Mouse (Mus musculus): ENCODE measurements around the gene Ermard. TPM values are rescaled to one million over a fixed set of nuclear protein-coding genes. Genes with fewer than 3 reads are reported as not detected.
A peak's percentile ranks its signal among the peaks of the same experiment; 100 is the strongest.

The Ermard gene
- polyA plus RNA-seq, 1 experiment = 42.7 TPM

DNA sequence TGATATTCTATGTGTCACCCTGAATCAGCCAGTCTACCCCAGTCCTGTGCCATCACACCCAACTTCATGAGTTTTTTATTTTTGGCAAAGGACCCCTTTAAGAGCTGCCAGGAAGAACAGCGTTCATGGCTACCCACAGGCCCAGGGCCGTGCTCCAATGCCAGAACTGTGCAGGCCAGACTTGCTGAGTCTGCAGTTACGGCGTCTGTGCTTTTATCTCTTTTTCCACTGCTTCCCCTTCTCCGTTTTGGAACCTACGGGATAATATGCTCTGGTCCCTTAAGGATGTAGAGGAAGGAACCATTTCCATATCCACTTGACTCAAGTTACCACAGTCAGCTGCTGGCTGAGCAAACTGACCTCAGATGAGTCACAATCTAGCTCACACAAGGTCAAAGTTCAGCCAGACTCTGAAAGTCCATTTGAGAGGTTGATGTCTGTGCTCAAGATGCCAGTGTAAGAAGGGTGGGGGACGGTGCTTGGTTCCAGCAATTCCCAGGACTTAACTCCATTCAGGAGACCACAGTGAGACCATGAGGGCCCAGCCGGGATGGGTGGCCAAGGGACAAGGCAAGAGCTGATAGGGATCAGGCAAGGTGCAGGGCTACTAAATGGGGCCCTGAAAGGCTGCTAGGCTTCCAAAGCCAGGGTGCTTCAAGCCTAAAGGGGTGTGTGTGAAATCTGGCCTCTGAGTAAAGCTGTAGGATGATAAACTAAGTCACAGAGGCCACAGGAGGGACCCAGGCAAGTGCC lies 27.2 kb downstream of the Ermard start:
- WGBS = 49% methylated on average over 8 of the region's 8 CpGs
- H3K27me3 ChIP-seq (replicated peaks; ENCODE audit: control insufficient read depth, insufficient read depth, low read length) = no peaks in the 10 kb centered on the region
- no peak overlapping the region for H3K4me3 ChIP-seq (ENCODE audit: insufficient read depth, low read depth, low read length)
- DNase-seq = peak; percentile 74
- H3K4me1 ChIP-seq (ENCODE audit: control insufficient read depth, insufficient read depth, low read length) = peaks cover 6% of the 10 kb centered on the region; the same call in 1 of the 2 replicates
- H3K36me3 ChIP-seq (ENCODE audit: control insufficient read depth, insufficient read depth, low read length) = no peaks in the 10 kb centered on the region
- peak overlapping the region; percentile 14; the same call in 1 of the 2 replicates for H3K27ac ChIP-seq (ENCODE audit: insufficient read depth, low read depth, low read length)
- TF ChIP-seq CTCF (conservative IDR thresholded peaks at IDR 0.05; ENCODE audit: insufficient read depth, insufficient read length, low read depth, low read length) = no peak

DNA sequence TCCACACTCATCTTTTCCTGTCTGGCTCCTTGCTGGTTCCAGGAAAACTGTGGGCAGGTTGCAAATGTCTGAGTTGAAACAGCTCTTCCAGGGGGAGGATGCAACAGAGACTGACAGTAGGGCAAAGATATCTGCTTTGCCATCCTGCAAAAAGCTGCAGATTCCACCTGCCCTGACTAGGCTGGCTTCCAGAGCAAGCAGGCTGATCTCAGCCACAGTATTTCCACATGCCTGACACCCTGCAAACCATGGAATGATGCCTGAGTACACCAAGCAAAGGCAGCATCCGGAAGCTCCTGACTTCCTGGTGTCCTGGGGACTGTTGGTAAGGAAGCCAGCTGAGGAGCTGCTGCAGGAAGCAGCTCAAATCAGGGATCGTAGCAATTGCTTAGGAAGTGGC lies 28.1 kb downstream of the Ermard start:
- Histone ChIP-seq H3K27ac (ENCODE audit: insufficient read depth, low read depth, low read length) (no peak overlapping the region), H3K4me3 (ENCODE audit: insufficient read depth, low read depth, low read length) (no peak overlapping the region), H3K27me3 (replicated peaks; ENCODE audit: control insufficient read depth, insufficient read depth, low read length) (no peaks in the 10 kb centered on the region), H3K4me1 (ENCODE audit: control insufficient read depth, insufficient read depth, low read length) (peaks cover 6% of the 10 kb centered on the region; the same call in 1 of the 2 replicates), H3K36me3 (ENCODE audit: control insufficient read depth, insufficient read depth, low read length) (no peaks in the 10 kb centered on the region)
- TF ChIP-seq POLR2A (IDR thresholded peaks at IDR 0.05; ENCODE audit: low read depth, low read length) (no peak), CTCF (conservative IDR thresholded peaks at IDR 0.05; ENCODE audit: insufficient read depth, insufficient read length, low read depth, low read length) (no peak; the same call in 1 of the 2 replicates)
- WGBS = 52% methylated on average over 2 of the region's 2 CpGs
- peak; percentile 62 for DNase-seq

- TF ChIP-seq CTCF (conservative IDR thresholded peaks at IDR 0.05; ENCODE audit: insufficient read depth, insufficient read length, low read depth, low read length) (no peak), POLR2A (IDR thresholded peaks at IDR 0.05; ENCODE audit: low read depth, low read length) (no peak)
- Histone ChIP-seq H3K4me1 (ENCODE audit: control insufficient read depth, insufficient read depth, low read length) (peaks cover 14% of the 10 kb centered on the region), H3K27me3 (replicated peaks; ENCODE audit: control insufficient read depth, insufficient read depth, low read length) (no peaks in the 10 kb centered on the region), H3K36me3 (ENCODE audit: control insufficient read depth, insufficient read depth, low read length) (no peaks in the 10 kb centered on the region), H3K27ac (ENCODE audit: insufficient read depth, low read depth, low read length) (no peak overlapping the region), H3K4me3 (ENCODE audit: insufficient read depth, low read depth, low read length) (no peak overlapping the region)
- DNase-seq = no peak
- 90% methylated on average over 2 of the region's 2 CpGs for WGBS
Measured at GRCm38 (mm10) chr17:15072211-15072610, 31.2 kb downstream of the Ermard start.

GRCm38 (mm10) chr17:15075033-15075432 lies 34.0 kb downstream of the Ermard start:
- no peak overlapping the region for H3K27ac ChIP-seq (ENCODE audit: insufficient read depth, low read depth, low read length)
- peaks cover 10% of the 10 kb centered on the region for H3K4me1 ChIP-seq (ENCODE audit: control insufficient read depth, insufficient read depth, low read length)
- whole genome bisulfite sequencing = 52% methylated on average over 8 of the region's 8 CpGs
- peak; percentile 60 for DNase-seq
- no peak for TF ChIP-seq POLR2A (IDR thresholded peaks at IDR 0.05; ENCODE audit: low read depth, low read length)
- no peak for TF ChIP-seq CTCF (conservative IDR thresholded peaks at IDR 0.05; ENCODE audit: insufficient read depth, insufficient read length, low read depth, low read length)
- H3K4me3 ChIP-seq (ENCODE audit: insufficient read depth, low read depth, low read length) = no peak overlapping the region
- no peaks in the 10 kb centered on the region for H3K36me3 ChIP-seq (ENCODE audit: control insufficient read depth, insufficient read depth, low read length)
- H3K27me3 ChIP-seq (replicated peaks; ENCODE audit: control insufficient read depth, insufficient read depth, low read length) = no peaks in the 10 kb centered on the region

DNA sequence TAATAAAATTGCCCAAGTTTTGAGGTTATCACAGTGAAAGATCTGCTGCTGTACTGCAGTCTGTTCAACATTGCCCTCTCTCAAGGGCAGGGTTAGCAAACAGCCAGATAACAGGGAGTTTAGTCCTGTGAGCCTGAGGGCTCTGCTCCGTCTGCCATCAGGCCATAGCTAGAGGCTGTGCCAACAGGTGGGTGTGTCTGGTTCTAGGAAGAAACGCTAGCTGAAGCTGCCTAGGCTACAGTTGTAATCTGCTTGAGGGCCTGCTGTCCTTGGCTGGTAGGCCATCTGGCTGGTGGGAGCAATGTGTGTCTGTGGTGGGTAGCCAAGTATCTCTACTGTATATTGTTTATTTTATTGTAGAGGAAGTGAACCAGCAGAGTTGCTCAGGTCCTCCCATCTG lies 36.5 kb downstream of the Ermard start:
- no peak overlapping the region for H3K27ac ChIP-seq (ENCODE audit: insufficient read depth, low read depth, low read length)

DNA sequence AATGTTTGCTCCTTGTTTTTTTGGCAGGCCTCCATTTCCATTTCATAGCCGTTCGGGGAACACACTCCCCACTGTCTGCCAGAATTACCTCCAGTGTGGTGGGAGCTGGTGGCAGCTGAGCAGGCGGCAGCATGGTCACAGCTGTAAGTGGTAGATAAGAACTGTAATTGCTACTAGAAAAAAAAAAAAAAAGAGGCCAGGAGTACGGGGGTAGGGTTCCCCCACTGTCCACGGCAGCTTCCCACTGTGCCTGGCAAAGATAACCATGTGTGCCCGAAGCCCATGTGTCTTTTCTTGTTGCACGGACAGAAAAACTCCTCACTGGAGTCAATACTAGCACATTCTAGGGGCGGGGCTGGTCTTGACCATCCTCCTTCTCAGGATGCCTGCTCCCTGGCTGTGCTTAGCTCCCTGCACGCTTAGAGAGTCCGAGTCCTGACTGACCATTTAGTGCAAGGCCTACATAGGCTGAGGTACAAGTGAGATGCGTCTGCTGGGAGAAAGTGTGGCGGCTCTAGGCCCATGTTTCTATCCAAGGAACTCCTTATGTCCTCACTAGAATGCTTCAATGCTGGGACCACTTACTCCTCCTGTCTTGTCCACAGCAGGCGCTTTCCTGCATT lies 43.3 kb downstream of the Ermard start:
- no peak for TF ChIP-seq POLR2A (IDR thresholded peaks at IDR 0.05; ENCODE audit: low read depth, low read length)
- no peak for TF ChIP-seq CTCF (conservative IDR thresholded peaks at IDR 0.05; ENCODE audit: insufficient read depth, insufficient read length, low read depth, low read length)
- H3K27me3 ChIP-seq (replicated peaks; ENCODE audit: control insufficient read depth, insufficient read depth, low read length) = no peaks in the 10 kb centered on the region
- H3K36me3 ChIP-seq (ENCODE audit: control insufficient read depth, insufficient read depth, low read length) = no peaks in the 10 kb centered on the region
- H3K27ac ChIP-seq (ENCODE audit: insufficient read depth, low read depth, low read length) = no peak overlapping the region
- H3K4me1 ChIP-seq (ENCODE audit: control insufficient read depth, insufficient read depth, low read length) = no peaks in the 10 kb centered on the region
- H3K4me3 ChIP-seq (ENCODE audit: insufficient read depth, low read depth, low read length) = no peak overlapping the region
- no peak for DNase-seq
- 81% methylated on average over 13 of the region's 13 CpGs for WGBS

More for the DNA sequence above, 36.5 kb downstream of the Ermard start:
- peak; percentile 24 for DNase-seq
- H3K27me3 ChIP-seq (replicated peaks; ENCODE audit: control insufficient read depth, insufficient read depth, low read length) = no peaks in the 10 kb centered on the region
- H3K4me1 ChIP-seq (ENCODE audit: control insufficient read depth, insufficient read depth, low read length) = peaks cover 10% of the 10 kb centered on the region
- WGBS = 35% methylated on average over 2 of the region's 2 CpGs
- no peak overlapping the region for H3K4me3 ChIP-seq (ENCODE audit: insufficient read depth, low read depth, low read length)
- no peaks in the 10 kb centered on the region for H3K36me3 ChIP-seq (ENCODE audit: control insufficient read depth, insufficient read depth, low read length)
- TF ChIP-seq POLR2A (IDR thresholded peaks at IDR 0.05; ENCODE audit: low read depth, low read length) (no peak), CTCF (conservative IDR thresholded peaks at IDR 0.05; ENCODE audit: insufficient read depth, insufficient read length, low read depth, low read length) (no peak)

- no peaks in the 10 kb centered on the region for H3K4me1 ChIP-seq (ENCODE audit: control insufficient read depth, insufficient read depth, low read length)
- H3K27me3 ChIP-seq (replicated peaks; ENCODE audit: control insufficient read depth, insufficient read depth, low read length) = no peaks in the 10 kb centered on the region
- no peak for DNase-seq
- no peak for TF ChIP-seq CTCF (conservative IDR thresholded peaks at IDR 0.05; ENCODE audit: insufficient read depth, insufficient read length, low read depth, low read length)
- TF ChIP-seq POLR2A (IDR thresholded peaks at IDR 0.05; ENCODE audit: low read depth, low read length) = no peak
- 85% methylated on average over 2 of the region's 2 CpGs for WGBS
- no peak overlapping the region for H3K4me3 ChIP-seq (ENCODE audit: insufficient read depth, low read depth, low read length)
- H3K27ac ChIP-seq (ENCODE audit: insufficient read depth, low read depth, low read length) = no peak overlapping the region
- H3K36me3 ChIP-seq (ENCODE audit: control insufficient read depth, insufficient read depth, low read length) = no peaks in the 10 kb centered on the region
Measured at GRCm38 (mm10) chr17:15085006-15085405, 44.0 kb downstream of the Ermard start.

Data from kidney, adult 2 months (tissue).